Mouse (Mus musculus) cerebellum, adult 2 months (tissue): ENCODE results near the gene Wee2.

Source experiments
- CTCF ChIP-seq: fragments of 200-500 bp; IDR thresholded peaks from 2 replicates; pipeline ENCODE4 v1.5.1; 2011; ENCODE audit warnings: low read depth, mild to moderate bottlenecking, control low read depth, low read length, moderate library complexity, borderline replicate concordance; ENCODE audit not compliant: insufficient read depth
- POLR2A ChIP-seq: fragments of 200-500 bp; IDR thresholded peaks from 2 replicates; pipeline ENCODE4 v1.6.1; 2011; ENCODE audit warnings: low read length, control low read depth, borderline replicate concordance; ENCODE audit not compliant: insufficient read depth

DNA sequence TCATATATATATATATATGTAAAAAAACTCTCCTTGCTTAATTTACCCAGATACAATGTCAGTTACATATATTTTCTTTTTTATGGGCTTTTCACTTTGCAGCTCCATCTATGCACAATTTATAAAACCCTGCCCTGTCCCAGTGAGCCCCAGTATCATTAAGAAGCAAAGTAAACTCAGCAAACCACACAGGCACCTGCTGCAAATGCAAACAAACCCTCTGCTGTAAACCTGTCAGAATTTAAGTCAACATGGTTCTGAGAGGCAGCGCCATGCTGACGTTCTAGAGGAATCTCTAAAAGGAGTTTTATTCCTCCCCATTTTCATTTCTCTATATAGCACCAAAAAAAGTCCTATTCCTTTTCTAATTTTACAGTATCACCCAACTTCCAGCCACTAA, 36.9 kb upstream of the Wee2 start:
- TF ChIP-seq POLR2A (no peak), CTCF (no peak)
